In genomic region chr11:6296077-6296476, GRCm38 (mm10) we compare ENCODE assay signal across 27 mouse cellular contexts. TPM values are rescaled to one million over a fixed set of nuclear protein-coding genes. Genes with fewer than 3 reads are reported as not detected.
DNase-seq lines count a peak whose midpoint lies in the region; ATAC-seq and TF ChIP-seq lines count a peak whose summit lies in the region.
"Had no signal": no experiment of that assay in that cellular context is flagged by ENCODE, and none has a peak within 500 bp of the region (broad histone marks: within the 10 kb centered on the region; RNA-seq: fewer than 3 reads in every experiment).

No protein-coding gene starts in this region.

- peak overlapping the region; percentile 21 for H3K4me3 ChIP-seq in erythroblast, embryonic 14.5 days (replicated peaks)
- no peak overlapping the region for H3K4me3 ChIP-seq in lung, postnatal 0 days (ENCODE audit: low read depth, low read length)
- no peak overlapping the region; the same call in 1 of the 2 replicates for H3K4me3 ChIP-seq in liver, embryonic 15.5 days (replicated peaks)
- H3K4me3 ChIP-seq: embryonic facial prominence, embryonic 13.5 days; forebrain, embryonic 12.5 days; heart, embryonic 15.5 days; lung, embryonic 15.5 days; midbrain, embryonic 13.5 days; neural tube, embryonic 13.5 days had no signal

- DNase-seq in lung, postnatal 0 days (ENCODE audit: low spot score): peak; percentile 35
- DNase-seq in lung, adult 18-20 months: no peak
- no peak for DNase-seq in adrenal gland, postnatal 25 days
- DNase-seq: adrenal gland, postnatal 10 days; cerebellum, adult 18-20 months; cerebellum, postnatal 10 days; forebrain, postnatal 0 days; gastrocnemius, postnatal 14 days; kidney, adult 2 months; kidney, postnatal 4 days; layer of hippocampus, postnatal 36 days; left cerebral cortex, postnatal 4 days; lung, postnatal 4 days; right cerebral cortex, postnatal 4 days; thymus, adult 2 months had no signal

- no peak overlapping the region for H3K9ac ChIP-seq in lung, postnatal 0 days (replicated peaks; ENCODE audit: low read depth)
- no peak overlapping the region; the same call in 1 of the 2 replicates for H3K9ac ChIP-seq in liver, embryonic 15.5 days
- H3K9ac ChIP-seq: embryonic facial prominence, embryonic 13.5 days; forebrain, embryonic 12.5 days; forebrain, postnatal 0 days; heart, embryonic 15.5 days; lung, embryonic 15.5 days; midbrain, embryonic 13.5 days; neural tube, embryonic 13.5 days had no signal

- no peaks in the 10 kb centered on the region for H3K27me3 ChIP-seq in erythroblast, embryonic 14.5 days (ENCODE audit: control insufficient read depth)
- no peaks in the 10 kb centered on the region for H3K27me3 ChIP-seq in lung, postnatal 0 days (replicated peaks; ENCODE audit: insufficient read depth, low read length)
- no peaks in the 10 kb centered on the region for H3K27me3 ChIP-seq in liver, embryonic 15.5 days
- H3K27me3 ChIP-seq: embryonic facial prominence, embryonic 13.5 days; forebrain, embryonic 12.5 days; heart, embryonic 15.5 days; lung, embryonic 15.5 days; midbrain, embryonic 13.5 days; neural tube, embryonic 13.5 days had no signal

- peaks cover 72% of the 10 kb centered on the region for H3K4me1 ChIP-seq in erythroblast, embryonic 14.5 days (ENCODE audit: control insufficient read depth)
- H3K4me1 ChIP-seq in lung, postnatal 0 days (ENCODE audit: insufficient read depth, low read depth, low read length): peaks cover 1% of the 10 kb centered on the region; the same call in 1 of the 2 replicates
- H3K4me1 ChIP-seq in liver, embryonic 15.5 days (replicated peaks): peaks cover 59% of the 10 kb centered on the region

- no peak for TF ChIP-seq CTCF in lung, postnatal 0 days (IDR thresholded peaks at IDR 0.05)

- no peak for ATAC-seq in erythroblast, adult 5-6 weeks (replicated peaks; ENCODE audit: low FRiP score, poor library complexity, severe bottlenecking)
- no peak for ATAC-seq in lung, postnatal 0 days
- no peak for ATAC-seq in liver, embryonic 15.5 days (ENCODE audit: insufficient read depth)
- ATAC-seq in megakaryocyte progenitor cell, adult 5-6 weeks (replicated peaks; ENCODE audit: poor library complexity): no peak
- ATAC-seq: forebrain, postnatal 0 days; hindbrain, embryonic 16.5 days; midbrain, embryonic 13.5 days had no signal

- peaks cover 79% of the 10 kb centered on the region for H3K36me3 ChIP-seq in erythroblast, embryonic 14.5 days (ENCODE audit: control insufficient read depth)
- H3K36me3 ChIP-seq in lung, postnatal 0 days (ENCODE audit: insufficient read depth, low read length): peaks cover 11% of the 10 kb centered on the region; the same call in 1 of the 2 replicates
- peaks cover 46% of the 10 kb centered on the region for H3K36me3 ChIP-seq in liver, embryonic 15.5 days (replicated peaks)

- peak overlapping the region; percentile 49; the same call in 1 of the 2 replicates for H3K27ac ChIP-seq in lung, postnatal 0 days (ENCODE audit: low read length)
- peak overlapping the region; percentile 96; the same call in 1 of the 2 replicates for H3K27ac ChIP-seq in liver, embryonic 15.5 days (replicated peaks)
- H3K27ac ChIP-seq: embryonic facial prominence, embryonic 13.5 days; forebrain, embryonic 12.5 days; heart, embryonic 15.5 days; kidney, postnatal 0 days; lung, embryonic 15.5 days; midbrain, embryonic 13.5 days; neural tube, embryonic 13.5 days had no signal

- no peaks in the 10 kb centered on the region for H3K9me3 ChIP-seq in erythroblast, embryonic 14.5 days (ENCODE audit: control insufficient read depth, low read length)
- H3K9me3 ChIP-seq in lung, postnatal 0 days (ENCODE audit: low read length): no peaks in the 10 kb centered on the region
- no peaks in the 10 kb centered on the region for H3K9me3 ChIP-seq in liver, embryonic 15.5 days (replicated peaks)
- H3K9me3 ChIP-seq: embryonic facial prominence, embryonic 13.5 days; forebrain, embryonic 12.5 days; heart, embryonic 15.5 days; lung, embryonic 15.5 days; midbrain, embryonic 13.5 days; neural tube, embryonic 13.5 days had no signal

- no peak overlapping the region for H3K4me2 ChIP-seq in lung, postnatal 0 days (replicated peaks; ENCODE audit: low read depth, low read length)
- peak overlapping the region; percentile 79; the same call in 1 of the 2 replicates for H3K4me2 ChIP-seq in liver, embryonic 15.5 days
- H3K4me2 ChIP-seq: embryonic facial prominence, embryonic 13.5 days; forebrain, embryonic 12.5 days; heart, embryonic 15.5 days; lung, embryonic 15.5 days; midbrain, embryonic 13.5 days; neural tube, embryonic 13.5 days had no signal

- TF ChIP-seq EP300 in lung, postnatal 0 days (IDR thresholded peaks at IDR 0.05): peak; percentile 43; the same call in 1 of the 2 replicates

RNA-seq across cellular contexts. Expression of gene Ogdh, which starts 4.6 kb away (rescaled TPM):
- 13.2 and 19.7 TPM in 2 replicates for polyA plus RNA-seq in erythroblast, embryonic 14.5 days (2012)
- total RNA-seq in erythroblast, adult 5-6 weeks (2015; ENCODE audit: low replicate concordance): 78.6 and 82.6 TPM in 2 replicates
- total RNA-seq in erythroblast, adult 5-6 weeks (2017; ENCODE audit: low replicate concordance): 88.5 and 94.4 TPM in 2 replicates
- polyA plus RNA-seq in lung, postnatal 0 days (2015; fragmentation: Nextera tagmentation; extraction: Ambion mirVana): 78.8 and 84.1 TPM in 2 replicates
- polyA plus RNA-seq in liver, embryonic 15.5 days (2015; fragmentation: Nextera tagmentation; extraction: Ambion mirVana): 89.7 and 97.6 TPM in 2 replicates
- 110 and 113 TPM in 2 replicates for total RNA-seq in megakaryocyte progenitor cell, adult 5-6 weeks (2015)
- total RNA-seq in megakaryocyte progenitor cell, adult 5-6 weeks (2017): 84.7 and 91.1 TPM in 2 replicates
- 547 and 550 TPM in 2 replicates for total RNA-seq in adrenal gland, postnatal 25 days (2021)

RNA-seq across cellular contexts. Expression of gene Tmed4, which starts 21.4 kb away (rescaled TPM):
- 3.1 and 3.2 TPM in 2 replicates for polyA plus RNA-seq in erythroblast, embryonic 14.5 days (2012)
- 10.0 and 11.7 TPM in 2 replicates for total RNA-seq in erythroblast, adult 5-6 weeks (2015; ENCODE audit: low replicate concordance)
- total RNA-seq in erythroblast, adult 5-6 weeks (2017; ENCODE audit: low replicate concordance): 7.4 and 13.2 TPM in 2 replicates
- polyA plus RNA-seq in lung, postnatal 0 days (2015; fragmentation: Nextera tagmentation; extraction: Ambion mirVana): 92.0 and 95.7 TPM in 2 replicates
- polyA plus RNA-seq in liver, embryonic 15.5 days (2015; fragmentation: Nextera tagmentation; extraction: Ambion mirVana): 39.8 and 41.4 TPM in 2 replicates
- total RNA-seq in megakaryocyte progenitor cell, adult 5-6 weeks (2015): 54.5 and 60.0 TPM in 2 replicates
- 54.8 and 63.7 TPM in 2 replicates for total RNA-seq in megakaryocyte progenitor cell, adult 5-6 weeks (2017)
- total RNA-seq in adrenal gland, postnatal 25 days (2021): 93.1 and 105 TPM in 2 replicates

RNA-seq across cellular contexts. Expression of gene Ddx56, which starts 28.5 kb away (rescaled TPM):
- 0.36 and 0.37 TPM in 2 replicates for polyA plus RNA-seq in erythroblast, embryonic 14.5 days (2012)
- 4.0 and 16.9 TPM in 2 replicates for total RNA-seq in erythroblast, adult 5-6 weeks (2015; ENCODE audit: low replicate concordance)
- 3.3 and 9.0 TPM in 2 replicates for total RNA-seq in erythroblast, adult 5-6 weeks (2017; ENCODE audit: low replicate concordance)
- 38.2 and 41.9 TPM in 2 replicates for polyA plus RNA-seq in lung, postnatal 0 days (2015; fragmentation: Nextera tagmentation; extraction: Ambion mirVana)
- 44.0 and 44.1 TPM in 2 replicates for polyA plus RNA-seq in liver, embryonic 15.5 days (2015; fragmentation: Nextera tagmentation; extraction: Ambion mirVana)
- total RNA-seq in megakaryocyte progenitor cell, adult 5-6 weeks (2015): 34.7 and 44.6 TPM in 2 replicates
- total RNA-seq in megakaryocyte progenitor cell, adult 5-6 weeks (2017): 44.6 and 51.4 TPM in 2 replicates
- total RNA-seq in adrenal gland, postnatal 25 days (2021): 52.5 and 57.3 TPM in 2 replicates
